11 mouse cellular contexts compared by ENCODE assay signal in the genomic region with DNA sequence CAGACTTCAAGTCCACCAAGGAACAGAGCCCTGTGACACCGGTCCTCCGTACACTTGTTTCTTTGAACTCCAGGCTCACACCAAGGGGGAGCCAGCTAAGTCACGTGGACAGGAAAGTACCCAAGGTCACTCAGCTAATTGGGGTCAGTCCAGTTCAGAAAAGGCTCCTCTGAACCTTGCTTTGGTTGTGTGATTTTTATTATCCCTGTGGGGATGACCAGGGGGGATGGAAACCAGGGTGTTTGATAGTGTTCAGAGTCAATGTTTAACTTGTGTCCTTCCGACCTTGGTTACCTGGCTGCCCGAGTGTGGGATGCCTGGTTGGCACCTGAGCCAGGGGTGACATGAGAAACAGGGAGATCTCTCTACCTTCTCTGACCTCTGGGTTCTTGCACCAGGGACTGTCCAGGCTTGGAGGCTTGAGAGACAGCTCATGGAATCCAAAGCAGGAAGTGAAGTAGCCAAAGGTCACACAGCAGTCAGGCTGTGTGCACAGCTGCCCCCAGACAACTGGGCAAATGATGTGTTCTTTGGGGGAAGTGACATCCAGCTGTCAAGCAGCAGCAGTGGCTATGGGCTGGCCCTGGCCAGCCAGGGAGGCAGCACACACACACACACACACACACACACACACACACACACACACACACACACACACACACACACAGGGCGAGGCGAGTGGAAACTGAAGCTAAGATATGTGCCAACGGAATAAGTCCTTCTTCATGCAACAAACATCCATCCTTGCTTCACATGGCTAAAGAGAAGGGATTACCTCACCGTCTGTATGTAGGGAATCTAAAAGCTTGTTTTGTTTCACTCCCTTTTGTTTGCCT.
DNase-seq lines count a peak whose midpoint lies in the region; ATAC-seq and TF ChIP-seq lines count a peak whose summit lies in the region.
"Had no signal": no experiment of that assay in that cellular context is flagged by ENCODE, and none has a peak within 500 bp of the region (broad histone marks: within the 10 kb centered on the region; RNA-seq: fewer than 3 reads in every experiment).

No protein-coding gene starts in this region.

- H3K9me3 ChIP-seq in kidney, embryonic 14.5 days (ENCODE audit: control insufficient read depth, low read length), result no peaks in the 10 kb centered on the region
- no peaks in the 10 kb centered on the region for H3K9me3 ChIP-seq in liver, embryonic 15.5 days (replicated peaks)
- no peaks in the 10 kb centered on the region for H3K9me3 ChIP-seq in stomach, postnatal 0 days (ENCODE audit: control insufficient read depth, low read length)

- no peak for TF ChIP-seq EP300 in stomach, postnatal 0 days (optimal IDR thresholded peaks at IDR 0.05)

- H3K4me3 ChIP-seq in liver, adult 2 months (ENCODE audit: insufficient read depth, low read depth, low read length), result no peak overlapping the region
- no peak overlapping the region for H3K4me3 ChIP-seq in kidney, embryonic 14.5 days (ENCODE audit: low read length)
- H3K4me3 ChIP-seq in liver, embryonic 15.5 days (replicated peaks), result no peak overlapping the region
- no peak overlapping the region for H3K4me3 ChIP-seq in stomach, postnatal 0 days (ENCODE audit: low read depth, low read length)

- H3K4me2 ChIP-seq in kidney, embryonic 14.5 days (replicated peaks; ENCODE audit: low read depth, low read length), result no peak overlapping the region
- H3K4me2 ChIP-seq in liver, embryonic 15.5 days, result no peak overlapping the region
- H3K4me2 ChIP-seq in stomach, postnatal 0 days (replicated peaks; ENCODE audit: low read depth), result no peak overlapping the region

- peak; percentile 99 for DNase-seq in liver, adult 2 months (ENCODE audit: extremely low read depth, low read depth, low spot score)
- no peak for DNase-seq in liver
- DNase-seq in stomach, postnatal 0 days (ENCODE audit: low spot score), result no peak
- DNase-seq in right cerebral cortex, adult 18-20 months, result no peak
- no peak for DNase-seq in adrenal gland, adult 2 months
- DNase-seq: cerebellum, adult 8-10 months; thymus, postnatal 14 days had no signal

- no peaks in the 10 kb centered on the region for H3K79me2 ChIP-seq in liver, adult 2 months (ENCODE audit: control insufficient read depth, insufficient read depth, low read length)

- TF ChIP-seq POLR2A in liver, adult 2 months (IDR thresholded peaks at IDR 0.05; ENCODE audit: extremely low read depth, insufficient read depth, low read length), result no peak

- no peak for TF ChIP-seq CTCF in liver, adult 2 months (IDR thresholded peaks at IDR 0.05; ENCODE audit: low read depth, low read length)
- TF ChIP-seq CTCF in stomach, postnatal 0 days (IDR thresholded peaks at IDR 0.05; ENCODE audit: low read depth), result no peak

- peaks cover 19% of the 10 kb centered on the region for H3K4me1 ChIP-seq in liver, adult 2 months (ENCODE audit: control insufficient read depth, insufficient read depth, low read length)
- H3K4me1 ChIP-seq in kidney, embryonic 14.5 days (ENCODE audit: control insufficient read depth, insufficient read depth, low read length), result peaks cover 35% of the 10 kb centered on the region
- H3K4me1 ChIP-seq in liver, embryonic 15.5 days (replicated peaks), result peaks cover 15% of the 10 kb centered on the region
- H3K4me1 ChIP-seq in stomach, postnatal 0 days (replicated peaks; ENCODE audit: control insufficient read depth, insufficient read depth), result no peaks in the 10 kb centered on the region

- H3K27me3 ChIP-seq in liver, adult 2 months (ENCODE audit: control insufficient read depth, insufficient read depth, low read length), result no peaks in the 10 kb centered on the region
- H3K27me3 ChIP-seq in kidney, embryonic 14.5 days (ENCODE audit: control insufficient read depth, insufficient read depth, low read length), result no peaks in the 10 kb centered on the region
- no peaks in the 10 kb centered on the region for H3K27me3 ChIP-seq in liver, embryonic 15.5 days
- no peaks in the 10 kb centered on the region for H3K27me3 ChIP-seq in stomach, postnatal 0 days (ENCODE audit: control insufficient read depth, insufficient read depth, low read length)

- H3K36me3 ChIP-seq in liver, adult 2 months (ENCODE audit: control insufficient read depth, insufficient read depth, low read length), result no peaks in the 10 kb centered on the region
- no peaks in the 10 kb centered on the region for H3K36me3 ChIP-seq in kidney, embryonic 14.5 days (ENCODE audit: control insufficient read depth, insufficient read depth, low read length)
- no peaks in the 10 kb centered on the region for H3K36me3 ChIP-seq in liver, embryonic 15.5 days (replicated peaks)
- no peaks in the 10 kb centered on the region for H3K36me3 ChIP-seq in stomach, postnatal 0 days (ENCODE audit: control insufficient read depth, insufficient read depth, low read length)

- peak; percentile 75 for ATAC-seq in kidney, embryonic 14.5 days (ENCODE audit: low FRiP score, low TSS enrichment)
- ATAC-seq in liver, embryonic 15.5 days (ENCODE audit: insufficient read depth), result peak; percentile 33; the same call in 1 of the 2 replicates
- ATAC-seq in stomach, postnatal 0 days (ENCODE audit: low FRiP score, low TSS enrichment), result peak; percentile 32
- no peak for ATAC-seq in frontal cortex, adult (ENCODE audit: low TSS enrichment)
- ATAC-seq: forebrain, embryonic 16.5 days had no signal

- 5% methylated on average over 9 of the region's 9 CpGs for WGBS in liver, adult 2 months
- WGBS in kidney, embryonic 14.5 days, result 18% methylated on average over 9 of the region's 9 CpGs
- 57% methylated on average over 9 of the region's 9 CpGs for WGBS in liver, embryonic 15.5 days (ENCODE audit: insufficient replicate concordance)
- WGBS in stomach, postnatal 0 days, result 46% methylated on average over 9 of the region's 9 CpGs

- no peak overlapping the region for H3K9ac ChIP-seq in liver, adult 2 months (ENCODE audit: low read depth, low read length)
- no peak overlapping the region for H3K9ac ChIP-seq in kidney, embryonic 14.5 days (ENCODE audit: low read depth, low read length)
- H3K9ac ChIP-seq in liver, embryonic 15.5 days, result no peak overlapping the region
- H3K9ac ChIP-seq in stomach, postnatal 0 days (ENCODE audit: low read length), result no peak overlapping the region

- H3K27ac ChIP-seq in liver, adult 2 months (replicated peaks; ENCODE audit: insufficient read depth, low read depth, low read length), result peak overlapping the region; percentile 62
- H3K27ac ChIP-seq in kidney, embryonic 14.5 days (ENCODE audit: low read depth, low read length), result no peak overlapping the region; the same call in 1 of the 2 replicates
- no peak overlapping the region; the same call in 1 of the 2 replicates for H3K27ac ChIP-seq in liver, embryonic 15.5 days (replicated peaks)
- no peak overlapping the region for H3K27ac ChIP-seq in stomach, postnatal 0 days (replicated peaks)
